Mouse (Mus musculus): ENCODE measurements around the gene 9130230L23Rik.
"Not testable (repeated sequence)": the region's sequence is repeated elsewhere in the genome, so short reads cannot be mapped to it uniquely, and the experiment has no call there.

The 9130230L23Rik gene

GRCm38 (mm10) chr5:66005041-66005678, 1.1 kb upstream of the 9130230L23Rik start:
- no peak for DNase-seq (ENCODE audit: low read depth, low spot score)

- no peak for DNase-seq (ENCODE audit: low read depth, low spot score)
These were observed 2.9 kb downstream of the 9130230L23Rik start for GRCm38 (mm10) chr5:66001232-66001631.

GRCm38 (mm10) chr5:66000567-66001125, 3.4 kb downstream of the 9130230L23Rik start:
- DNase-seq (ENCODE audit: low read depth, low spot score): no peak

- no peak for DNase-seq (ENCODE audit: low read depth, low spot score)
These were observed 4.0 kb downstream of the 9130230L23Rik start for GRCm38 (mm10) chr5:66000074-66000473.

GRCm38 (mm10) chr5:65999106-65999505, 5.0 kb downstream of the 9130230L23Rik start:
- DNase-seq (ENCODE audit: low read depth, low spot score): no peak

GRCm38 (mm10) chr5:65997813-65998212, 6.3 kb downstream of the 9130230L23Rik start:
- no peak for DNase-seq (ENCODE audit: low read depth, low spot score)

GRCm38 (mm10) chr5:65994643-65995042, 9.4 kb downstream of the 9130230L23Rik start:
- DNase-seq (ENCODE audit: low read depth, low spot score): no peak

GRCm38 (mm10) chr5:65991191-65991590, 12.9 kb downstream of the 9130230L23Rik start:
- DNase-seq (ENCODE audit: low read depth, low spot score): no peak

GRCm38 (mm10) chr5:65987004-65987403, 17.1 kb downstream of the 9130230L23Rik start:
- not testable (repeated sequence) for DNase-seq (ENCODE audit: low read depth, low spot score)

- DNase-seq (ENCODE audit: low read depth, low spot score): no peak
These were observed 17.7 kb downstream of the 9130230L23Rik start for GRCm38 (mm10) chr5:65986426-65986825.

- no peak for DNase-seq (ENCODE audit: low read depth, low spot score)
These were observed 28.4 kb downstream of the 9130230L23Rik start for GRCm38 (mm10) chr5:65975731-65976130.

- no peak for DNase-seq (ENCODE audit: low read depth, low spot score)
These were observed 30.9 kb downstream of the 9130230L23Rik start for GRCm38 (mm10) chr5:65973189-65973588.

GRCm38 (mm10) chr5:65968004-65968403, 36.1 kb downstream of the 9130230L23Rik start:
- DNase-seq (ENCODE audit: low read depth, low spot score): no peak

GRCm38 (mm10) chr5:65967091-65967490, 37.0 kb downstream of the 9130230L23Rik start:
- DNase-seq (ENCODE audit: low read depth, low spot score): no peak

GRCm38 (mm10) chr5:65965771-65966279, 38.3 kb downstream of the 9130230L23Rik start:
- DNase-seq (ENCODE audit: low read depth, low spot score): no peak

- DNase-seq (ENCODE audit: low read depth, low spot score): peak; percentile 23
These were observed 40.8 kb downstream of the 9130230L23Rik start for GRCm38 (mm10) chr5:65963291-65963690.

- no peak for DNase-seq (ENCODE audit: low read depth, low spot score)
These were observed 43.5 kb downstream of the 9130230L23Rik start for GRCm38 (mm10) chr5:65960597-65960950.

- no peak for DNase-seq (ENCODE audit: low read depth, low spot score)
These were observed 44.0 kb downstream of the 9130230L23Rik start for GRCm38 (mm10) chr5:65959893-65960596.

- DNase-seq (ENCODE audit: low read depth, low spot score): peak; percentile 32
These were observed 45.5 kb downstream of the 9130230L23Rik start for GRCm38 (mm10) chr5:65958597-65958996.

GRCm38 (mm10) chr5:65956144-65957008, 47.7 kb downstream of the 9130230L23Rik start:
- DNase-seq (ENCODE audit: low read depth, low spot score): no peak

- peak; percentile 68 for DNase-seq (ENCODE audit: low read depth, low spot score)
These were observed 48.5 kb downstream of the 9130230L23Rik start for GRCm38 (mm10) chr5:65955343-65956143.
